Mouse (Mus musculus) MEL (cell line): ENCODE results near the gene Frmd4b.

ENCODE experiments used
- CTCF ChIP-seq, 3 experiments: IDR thresholded peaks in 2 of 3; conservative IDR thresholded peaks in 1 of 3; 2 replicates each; pipeline ENCODE4 v1.5.1; 2011 to 2012; ENCODE audit warnings: low read length in 3 of 3, low read depth in 2 of 3, mild to moderate bottlenecking in 2 of 3, improper control_type of control experiment in 1 of 3, inconsistent platforms in 1 of 3, mixed read lengths in 1 of 3, moderate library complexity in 1 of 3; ENCODE audit not compliant: control insufficient read depth in 1 of 3, insufficient read depth in 1 of 3, poor library complexity in 1 of 3, severe bottlenecking in 1 of 3
- E2F4 ChIP-seq: IDR thresholded peaks from 2 replicates; pipeline ENCODE4 v1.6.1; 2011; ENCODE audit warnings: low read depth, low read length, improper control_type of control experiment, borderline replicate concordance
- GATA1 ChIP-seq: IDR thresholded peaks from 2 replicates; pipeline ENCODE4 v1.6.1; 2011; ENCODE audit warnings: low read depth, low read length, improper control_type of control experiment
- RCOR1 ChIP-seq: IDR thresholded peaks from 2 replicates; pipeline ENCODE4 v1.6.1; 2012; ENCODE audit warnings: low read depth, mild to moderate bottlenecking, inconsistent platforms, low read length, improper control_type of control experiment
- ZMIZ1 ChIP-seq: IDR thresholded peaks from 2 replicates; pipeline ENCODE4 v1.6.1; 2012; ENCODE audit warnings: low read depth, mild to moderate bottlenecking, inconsistent platforms, low read length, improper control_type of control experiment, moderate library complexity

GRCm38 (mm10) chr6:97297151-97297550 lies 320.2 kb downstream of the Frmd4b start:
- TF ChIP-seq E2F4 (no peak), GATA1 (no peak), ZMIZ1 (no peak), RCOR1 (no peak), CTCF (IDR thresholded peaks at IDR 0.05 in 2 of 3, conservative IDR thresholded peaks at IDR 0.05 in 1 of 3; ENCODE audit: control insufficient read depth in 1 of 3, insufficient read depth in 1 of 3, low read depth in 2 of 3, low read length in 3 of 3, poor library complexity in 1 of 3, severe bottlenecking in 1 of 3) (no peak)
